Mouse (Mus musculus) hindbrain, embryonic 13.5 days (tissue): ENCODE measurements around the gene Aldh1a2. TPM values are rescaled to one million over a fixed set of nuclear protein-coding genes. Genes with fewer than 3 reads are reported as not detected.

Experiments
- ATAC-seq: fragments of 200-750 bp; cut with Nextera tagmentation; 2 replicates; pipeline ENCODE4 v1.8.0; 2017; ENCODE audit warnings: moderate TSS enrichment; ENCODE audit not compliant: low FRiP score
- H3K27ac ChIP-seq: fragments of 300-500 bp; sonication (generic); 2 replicates; pipeline ENCODE4 v1.5.1; 2015; ENCODE audit warnings: inconsistent platforms, mild to moderate bottlenecking, moderate library complexity
- H3K27me3 ChIP-seq: fragments of 300-500 bp; sonication (generic); 2 replicates; pipeline ENCODE4 v1.6.1; 2015; ENCODE audit warnings: mild to moderate bottlenecking, inconsistent platforms
- H3K36me3 ChIP-seq: fragments of 300-500 bp; sonication (generic); 2 replicates; pipeline ENCODE4 v1.6.1; 2015; ENCODE audit warnings: mild to moderate bottlenecking, inconsistent platforms
- H3K4me1 ChIP-seq: fragments of 300-500 bp; sonication (generic); replicated peaks from 2 replicates; pipeline ENCODE4 v1.6.1; 2015; ENCODE audit warnings: inconsistent platforms
- H3K4me2 ChIP-seq: fragments of 300-500 bp; sonication (generic); 2 replicates; pipeline ENCODE4 v1.6.1; 2015; ENCODE audit warnings: inconsistent platforms, mild to moderate bottlenecking, moderate library complexity
- H3K4me3 ChIP-seq: fragments of 300-500 bp; sonication (generic); 2 replicates; pipeline ENCODE4 v1.5.1; 2015; ENCODE audit warnings: mild to moderate bottlenecking, inconsistent platforms
- H3K9ac ChIP-seq: fragments of 300-500 bp; sonication (generic); 2 replicates; pipeline ENCODE4 v1.6.1; 2015; ENCODE audit warnings: mild to moderate bottlenecking, inconsistent platforms
- H3K9me3 ChIP-seq: fragments of 300-500 bp; sonication (generic); 2 replicates; pipeline ENCODE4 v1.6.1; 2016; ENCODE audit warnings: inconsistent platforms
- WGBS: fragments of 180-500 bp; shearing (Covaris S2); methylation state at CpG from one replicate; pipeline ENCODE4 v1.1.7; 2015; 5-methylcytosine and 5-hydroxymethylcytosine counted together
- polyA plus RNA-seq: library from polyadenylated mRNA; unstranded; fragments of >200 nt; fragmentation: Nextera tagmentation; extraction: Ambion mirVana; gene quantifications from 2 replicates; pipeline ENCODE4 v1.2.1, GENCODE M21; 2015

Aldh1a2 gene
- polyA plus RNA-seq, 1 experiment from 2014 or later: 40.4 TPM

DNA sequence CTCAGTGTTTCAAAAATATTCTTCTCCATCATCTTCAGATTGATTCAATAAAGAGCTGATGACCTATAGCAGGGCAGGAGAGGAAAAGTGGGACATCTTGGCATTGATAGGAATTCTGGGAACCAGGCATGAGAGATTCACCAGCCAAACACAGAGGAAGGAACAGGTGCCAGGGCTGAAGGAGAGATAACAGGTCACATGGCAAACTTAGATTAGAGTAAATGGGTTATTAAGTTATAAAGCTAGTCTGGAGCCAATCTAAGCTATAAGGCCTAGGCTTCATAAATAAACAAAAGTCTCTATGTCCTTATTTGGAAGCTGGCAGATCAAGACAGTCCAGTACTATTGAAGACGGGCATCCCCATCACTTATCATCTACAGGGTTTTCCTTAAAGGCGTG lies 29.8 kb upstream of the Aldh1a2 start:
- H3K36me3 ChIP-seq: no peaks in the 10 kb centered on the region
- H3K4me2 ChIP-seq: no peak overlapping the region
- H3K4me3 ChIP-seq: no peak overlapping the region
- H3K27ac ChIP-seq: no peak overlapping the region
- WGBS: 89% methylated on average over 2 of the region's 2 CpGs
- no peak for ATAC-seq
- no peaks in the 10 kb centered on the region for H3K9me3 ChIP-seq
- H3K27me3 ChIP-seq: no peaks in the 10 kb centered on the region
- no peak overlapping the region for H3K9ac ChIP-seq
- H3K4me1 ChIP-seq: no peaks in the 10 kb centered on the region; the same call in 1 of the 2 replicates

DNA sequence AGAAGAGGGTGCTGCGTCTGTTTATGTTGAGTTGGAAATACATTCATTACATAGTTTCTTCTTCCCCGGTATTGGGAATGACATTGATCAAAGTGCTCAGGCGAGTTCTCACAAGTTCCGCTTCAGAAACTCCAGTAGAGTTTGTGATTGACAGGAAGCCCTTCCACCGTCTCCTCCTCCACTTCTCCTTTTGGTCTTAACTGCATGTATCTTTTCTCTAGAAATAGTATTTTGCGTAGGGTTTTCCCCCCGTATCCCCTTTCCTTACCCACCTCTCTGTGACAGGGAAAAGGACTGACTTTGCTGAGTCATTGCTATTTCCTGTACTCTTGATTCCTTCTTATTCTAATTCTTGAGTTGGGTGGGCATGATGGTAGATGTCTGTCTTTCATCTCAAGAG lies 28.2 kb upstream of the Aldh1a2 start:
- WGBS: 93% methylated on average over 7 of the region's 7 CpGs
- Histone ChIP-seq H3K4me2 (no peak overlapping the region), H3K9me3 (no peaks in the 10 kb centered on the region), H3K27me3 (no peaks in the 10 kb centered on the region), H3K27ac (no peak overlapping the region), H3K4me3 (no peak overlapping the region), H3K4me1 (no peaks in the 10 kb centered on the region; the same call in 1 of the 2 replicates), H3K36me3 (no peaks in the 10 kb centered on the region), H3K9ac (no peak overlapping the region)
- ATAC-seq: no peak

DNA sequence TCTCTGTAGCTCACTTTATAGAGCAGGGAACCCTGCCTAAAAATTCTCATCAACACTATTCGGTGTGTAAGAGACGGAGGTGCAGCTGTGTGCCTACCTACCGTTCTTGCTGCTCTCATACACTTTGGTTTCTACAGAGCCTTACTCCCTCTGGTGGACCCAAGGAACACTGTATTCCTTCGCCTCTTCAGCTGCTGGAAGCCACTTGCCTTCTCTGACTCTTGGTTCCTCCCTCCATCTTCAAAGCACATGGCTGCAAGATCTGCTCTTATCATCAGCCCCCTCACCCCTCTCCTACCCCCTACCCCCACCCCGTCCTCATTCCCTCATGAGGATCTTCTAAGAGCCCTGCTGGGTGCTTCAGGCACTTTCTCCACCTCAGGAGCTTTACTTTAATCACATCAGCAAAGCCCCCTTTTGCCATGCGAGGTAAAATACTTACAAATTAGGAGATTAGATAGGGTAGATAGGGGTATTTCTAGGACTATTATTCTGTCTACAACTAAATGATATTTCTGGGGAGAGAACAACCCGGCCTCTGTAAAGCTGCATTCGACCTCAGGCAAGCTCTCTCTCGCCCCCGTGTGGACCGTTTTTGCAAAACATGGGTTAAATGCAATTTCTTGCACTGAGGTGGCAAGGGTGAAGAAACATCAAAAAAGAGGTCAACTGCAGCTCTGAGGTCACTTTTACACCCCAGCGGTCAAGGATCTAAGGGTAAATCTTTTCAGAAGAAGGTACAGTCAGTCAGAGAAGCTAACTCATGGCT lies 26.8 kb upstream of the Aldh1a2 start:
- no peak overlapping the region for H3K9ac ChIP-seq
- H3K4me1 ChIP-seq: no peaks in the 10 kb centered on the region; the same call in 1 of the 2 replicates
- H3K4me3 ChIP-seq: peak overlapping the region; percentile 10; the same call in 1 of the 2 replicates
- H3K36me3 ChIP-seq: no peaks in the 10 kb centered on the region
- H3K27ac ChIP-seq: no peak overlapping the region
- no peaks in the 10 kb centered on the region for H3K9me3 ChIP-seq
- whole genome bisulfite sequencing: 11% methylated on average over 12 of the region's 12 CpGs
- peak overlapping the region; percentile 43 for H3K4me2 ChIP-seq
- peak; percentile 66; the same call in 1 of the 2 replicates for ATAC-seq
- H3K27me3 ChIP-seq: no peaks in the 10 kb centered on the region

DNA sequence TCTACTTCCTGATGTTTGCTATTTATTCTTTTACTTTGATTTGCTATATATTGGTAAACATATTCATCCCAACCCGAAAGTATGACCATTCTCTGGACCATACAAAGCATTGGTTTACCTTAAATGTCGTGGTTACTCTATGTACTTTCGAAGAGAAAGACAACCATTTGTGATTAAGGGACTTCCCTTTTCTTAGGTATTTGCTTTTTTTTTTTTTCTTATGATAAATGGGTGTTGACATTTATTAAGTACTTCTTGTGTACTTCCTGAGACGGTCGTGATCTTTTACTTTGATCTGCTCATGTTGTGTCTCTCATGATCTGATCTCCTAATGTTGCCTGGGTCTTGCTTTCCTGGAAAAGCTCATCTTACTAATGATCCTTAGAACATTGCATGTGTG lies 16.8 kb upstream of the Aldh1a2 start:
- Histone ChIP-seq H3K4me3 (no peak overlapping the region), H3K4me1 (no peaks in the 10 kb centered on the region), H3K4me2 (no peak overlapping the region), H3K27me3 (no peaks in the 10 kb centered on the region), H3K36me3 (no peaks in the 10 kb centered on the region), H3K9me3 (no peaks in the 10 kb centered on the region), H3K9ac (no peak overlapping the region), H3K27ac (no peak overlapping the region)
- whole genome bisulfite sequencing: 90% methylated on average over 5 of the region's 5 CpGs
- ATAC-seq: no peak

DNA sequence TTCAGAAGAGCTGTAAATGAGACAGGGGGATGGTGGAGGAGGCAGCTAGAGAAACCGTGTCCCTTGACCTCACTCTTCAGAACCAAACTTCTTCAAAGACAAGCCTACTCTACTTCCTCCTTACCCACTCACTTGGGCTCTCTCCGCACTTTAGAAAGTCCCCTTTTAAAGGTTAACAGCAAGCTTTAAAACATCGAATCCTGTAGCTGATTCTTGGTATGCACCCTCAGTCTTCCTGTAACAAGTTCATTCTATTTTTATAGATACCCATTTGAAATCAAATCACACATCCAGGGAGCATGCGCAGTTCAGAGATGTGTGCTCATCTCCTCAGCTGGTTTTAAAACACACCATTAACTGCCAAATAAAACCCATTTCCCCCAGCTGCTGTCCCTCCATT lies 13.3 kb upstream of the Aldh1a2 start:
- Histone ChIP-seq H3K27ac (no peak overlapping the region), H3K36me3 (no peaks in the 10 kb centered on the region), H3K9ac (no peak overlapping the region), H3K27me3 (no peaks in the 10 kb centered on the region), H3K9me3 (no peaks in the 10 kb centered on the region), H3K4me2 (no peak overlapping the region), H3K4me1 (no peaks in the 10 kb centered on the region), H3K4me3 (no peak overlapping the region)
- no peak for ATAC-seq
- 80% methylated on average over 4 of the region's 4 CpGs for WGBS

DNA sequence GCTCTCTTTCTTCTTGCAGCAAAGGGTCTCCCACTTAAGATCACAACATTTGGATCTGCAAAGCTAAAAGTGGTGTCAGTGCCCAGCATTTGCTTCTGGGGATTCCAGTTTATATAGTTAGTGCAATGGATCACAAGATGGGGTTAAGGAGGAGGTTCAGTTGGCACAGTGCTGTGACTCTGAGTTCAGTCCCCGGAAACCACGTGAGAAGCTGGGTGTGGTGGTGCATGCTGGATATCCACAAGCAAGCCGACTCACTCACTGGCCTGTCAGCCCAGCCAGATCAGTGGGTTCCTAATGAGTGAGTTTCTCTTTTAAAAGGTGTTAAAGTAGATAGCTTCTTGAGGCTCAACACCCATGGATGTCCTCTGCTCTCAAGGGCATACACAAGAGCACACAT lies 6.3 kb upstream of the Aldh1a2 start:
- Histone ChIP-seq H3K27ac (no peak overlapping the region), H3K9ac (no peak overlapping the region), H3K4me2 (no peak overlapping the region), H3K27me3 (peaks cover 32% of the 10 kb centered on the region), H3K4me3 (no peak overlapping the region), H3K4me1 (no peaks in the 10 kb centered on the region), H3K36me3 (no peaks in the 10 kb centered on the region), H3K9me3 (no peaks in the 10 kb centered on the region)
- 71% methylated on average over 3 of the region's 3 CpGs for WGBS
- no peak for ATAC-seq

DNA sequence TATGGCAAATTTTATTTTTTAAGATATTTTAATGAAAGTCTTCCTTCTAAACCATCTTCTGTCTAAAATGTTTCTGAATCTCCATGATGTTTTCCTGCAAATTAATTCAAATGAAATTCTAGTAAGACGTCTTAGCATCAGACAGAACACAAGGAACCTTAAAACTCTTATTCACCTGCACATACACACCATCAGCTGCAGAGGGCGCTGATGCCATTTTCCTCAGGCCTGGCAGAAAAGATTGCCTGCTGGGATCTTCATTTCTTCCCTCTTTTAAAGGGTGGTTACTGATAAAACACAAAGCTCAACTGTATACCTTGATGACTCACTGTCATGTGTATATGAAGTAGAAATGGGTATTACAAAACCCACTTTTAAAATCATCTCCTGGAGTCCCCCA lies 4.7 kb upstream of the Aldh1a2 start:
- no peaks in the 10 kb centered on the region for H3K36me3 ChIP-seq
- H3K27ac ChIP-seq: no peak overlapping the region
- H3K9ac ChIP-seq: no peak overlapping the region
- no peak for ATAC-seq
- WGBS: 7% methylated on average over 2 of the region's 2 CpGs
- peaks cover 7% of the 10 kb centered on the region for H3K4me1 ChIP-seq
- no peak overlapping the region for H3K4me2 ChIP-seq
- peaks cover 48% of the 10 kb centered on the region for H3K27me3 ChIP-seq
- no peak overlapping the region for H3K4me3 ChIP-seq
- no peaks in the 10 kb centered on the region for H3K9me3 ChIP-seq

DNA sequence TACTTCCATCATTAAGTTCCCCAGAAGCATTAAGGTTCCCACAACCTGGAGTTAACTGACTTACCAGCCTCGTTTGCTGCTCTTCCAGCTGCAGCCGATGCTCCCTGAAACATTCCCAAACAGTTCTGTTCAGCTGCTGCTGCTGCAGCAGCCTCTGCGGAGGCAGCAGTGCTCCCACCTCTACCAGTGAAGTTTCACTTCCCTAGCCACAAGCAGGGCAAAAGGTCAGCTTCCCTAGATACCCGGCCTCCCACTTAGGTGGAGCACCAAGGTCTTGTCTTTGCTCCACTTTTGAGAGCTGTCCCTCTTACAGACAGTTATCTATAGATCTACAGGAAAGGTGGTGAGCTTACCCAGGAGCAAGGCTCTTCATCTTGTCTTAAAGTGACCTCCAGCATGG lies 2.0 kb upstream of the Aldh1a2 start:
- 37% methylated on average over 4 of the region's 4 CpGs for WGBS
- no peak overlapping the region for H3K9ac ChIP-seq
- peaks cover 16% of the 10 kb centered on the region for H3K4me1 ChIP-seq
- peaks cover 69% of the 10 kb centered on the region for H3K27me3 ChIP-seq
- no peak overlapping the region for H3K4me2 ChIP-seq
- H3K4me3 ChIP-seq: no peak overlapping the region
- H3K9me3 ChIP-seq: no peaks in the 10 kb centered on the region
- no peak for ATAC-seq
- H3K36me3 ChIP-seq: no peaks in the 10 kb centered on the region
- no peak overlapping the region for H3K27ac ChIP-seq

DNA sequence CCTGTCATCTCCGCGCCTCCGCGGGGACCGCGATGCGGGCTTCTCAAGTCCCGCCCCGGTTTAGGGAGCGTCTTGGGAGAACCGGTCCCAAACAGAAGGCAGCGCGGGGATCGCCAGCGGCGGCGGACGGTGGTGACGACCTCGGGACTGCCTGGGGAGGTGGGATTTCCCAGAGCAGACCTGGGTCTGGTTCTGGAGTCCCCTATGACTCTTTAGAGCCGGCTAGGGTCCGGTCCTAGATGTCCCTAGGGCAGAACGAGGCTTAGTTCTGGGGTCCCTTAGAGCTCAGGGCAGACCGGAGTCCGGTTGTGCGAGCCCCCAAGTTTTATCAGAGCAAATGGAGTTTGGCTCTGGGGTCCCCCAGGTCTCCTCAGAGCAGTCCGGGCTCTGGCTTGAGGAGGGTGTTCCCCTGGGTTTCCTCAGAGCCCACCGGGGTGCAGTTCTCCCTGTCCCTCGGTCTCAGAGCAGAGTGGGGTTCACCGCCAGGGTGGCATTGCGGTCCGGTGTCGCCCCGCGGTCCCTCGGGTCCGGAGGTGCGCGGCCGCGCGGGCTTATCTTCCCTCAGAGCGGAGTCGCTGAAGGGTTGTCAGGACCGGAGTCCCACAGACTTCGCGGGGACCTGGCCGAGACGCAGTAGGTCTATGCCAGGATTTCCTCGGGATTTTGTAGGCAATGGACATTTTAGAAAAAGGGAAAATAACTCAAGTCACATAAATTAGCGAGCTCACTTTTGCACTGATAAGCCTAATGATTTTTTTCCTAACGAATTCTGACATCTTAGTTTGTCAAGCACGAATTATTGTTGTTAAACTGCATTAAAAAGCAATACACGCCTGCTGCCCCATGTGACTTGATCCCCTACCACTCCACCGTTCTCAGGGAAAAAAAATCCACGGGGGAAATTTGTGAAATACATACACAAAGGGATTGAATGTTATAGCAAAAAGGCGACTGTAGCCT lies 727 bp downstream of the Aldh1a2 start:
- H3K4me3 ChIP-seq: peak overlapping the region; percentile 40
- WGBS: 1% methylated on average over 57 of the region's 57 CpGs
- 0 out of 2 replicates have a peak, but pooled peaks have one; percentile 13 for ATAC-seq
- H3K27me3 ChIP-seq: peaks cover 70% of the 10 kb centered on the region
- peak overlapping the region; percentile 61 for H3K4me2 ChIP-seq
- H3K27ac ChIP-seq: no peak overlapping the region
- H3K36me3 ChIP-seq: no peaks in the 10 kb centered on the region
- peaks cover 16% of the 10 kb centered on the region for H3K4me1 ChIP-seq
- peak overlapping the region; percentile 49; the same call in 1 of the 2 replicates for H3K9ac ChIP-seq
- H3K9me3 ChIP-seq: no peaks in the 10 kb centered on the region

DNA sequence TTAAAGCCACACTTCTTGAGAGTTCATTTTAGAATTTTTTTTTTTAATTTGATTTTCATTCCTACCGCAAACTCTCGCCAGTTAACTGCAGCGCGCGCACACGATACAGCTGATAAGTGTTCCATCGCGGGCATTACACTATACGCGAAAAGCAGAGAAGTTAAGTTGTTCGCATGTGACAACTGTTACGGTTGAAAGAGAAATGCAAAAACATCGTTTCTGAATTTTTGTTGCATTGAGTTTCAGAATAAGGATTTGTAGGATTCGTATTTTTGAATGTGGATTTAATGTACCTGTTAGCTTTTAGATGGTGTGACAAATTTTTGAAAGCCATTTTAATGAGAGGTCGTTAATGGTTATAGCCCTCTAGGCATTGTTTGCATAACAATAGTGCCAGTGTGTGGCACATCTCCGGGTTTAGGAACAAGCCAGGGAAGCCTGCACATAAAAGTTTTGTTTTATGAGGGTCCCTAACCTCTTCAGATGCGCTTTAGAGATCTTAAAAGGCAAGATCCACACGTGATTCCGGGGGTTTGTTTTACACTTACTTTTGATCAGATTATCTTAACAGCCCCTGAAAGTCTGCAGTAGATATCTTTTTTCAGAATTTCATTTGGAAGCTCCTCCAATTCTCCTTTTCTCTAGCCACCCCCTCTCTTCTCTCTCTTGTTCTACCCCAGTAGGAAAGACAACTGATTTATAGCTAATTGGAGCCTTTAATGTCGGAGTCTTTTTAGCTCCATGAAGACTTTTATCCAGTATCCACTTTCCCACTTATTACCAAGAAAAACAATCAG lies 1.6 kb downstream of the Aldh1a2 start:
- Histone ChIP-seq H3K36me3 (no peaks in the 10 kb centered on the region), H3K4me2 (no peak overlapping the region), H3K9ac (no peak overlapping the region), H3K9me3 (no peaks in the 10 kb centered on the region), H3K27ac (no peak overlapping the region), H3K27me3 (peaks cover 70% of the 10 kb centered on the region), H3K4me1 (peaks cover 16% of the 10 kb centered on the region), H3K4me3 (no peak overlapping the region)
- no peak for ATAC-seq
- 2% methylated on average over 20 of the region's 20 CpGs for WGBS

DNA sequence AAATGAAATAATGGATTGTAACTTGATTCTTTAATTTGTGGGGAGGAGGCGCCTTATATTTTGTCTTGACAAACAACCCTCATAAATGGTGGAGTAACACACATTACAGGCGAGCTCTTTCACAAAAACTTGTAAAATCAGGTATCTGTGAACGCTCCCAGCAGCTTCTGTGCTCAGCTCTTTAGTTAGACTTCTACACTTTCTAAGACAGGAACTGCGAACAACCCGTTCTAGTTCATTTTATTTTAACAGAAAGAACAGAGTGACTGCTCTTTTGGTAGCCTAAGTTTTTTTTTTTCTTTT lies 2.2 kb downstream of the Aldh1a2 start:
- Histone ChIP-seq H3K4me2 (no peak overlapping the region), H3K4me3 (no peak overlapping the region), H3K27me3 (peaks cover 67% of the 10 kb centered on the region), H3K36me3 (no peaks in the 10 kb centered on the region), H3K9me3 (no peaks in the 10 kb centered on the region), H3K27ac (no peak overlapping the region), H3K4me1 (peaks cover 16% of the 10 kb centered on the region), H3K9ac (no peak overlapping the region)
- no peak for ATAC-seq
- WGBS: 20% methylated on average over 5 of the region's 5 CpGs

DNA sequence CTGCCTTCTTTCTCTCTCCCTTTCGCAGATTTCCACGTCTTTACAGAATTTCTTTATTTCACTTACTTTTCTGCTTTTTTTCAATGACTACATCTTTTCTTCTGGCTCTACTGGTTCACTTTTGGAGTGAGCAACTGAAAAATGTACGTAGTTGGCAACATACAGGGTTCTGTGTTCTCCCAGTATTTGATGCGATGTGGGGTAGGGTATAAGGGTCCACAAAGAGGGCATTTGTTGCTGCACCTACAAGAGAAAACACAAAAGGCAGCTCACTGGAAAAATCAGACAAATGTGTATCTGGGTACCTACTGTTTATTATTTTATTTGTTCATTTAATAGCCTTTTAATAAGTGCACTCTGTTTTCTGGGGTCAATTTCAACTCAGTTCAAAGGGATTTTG lies 3.6 kb downstream of the Aldh1a2 start:
- H3K27me3 ChIP-seq: peaks cover 54% of the 10 kb centered on the region
- no peak overlapping the region for H3K4me3 ChIP-seq
- H3K27ac ChIP-seq: no peak overlapping the region
- H3K36me3 ChIP-seq: no peaks in the 10 kb centered on the region
- 77% methylated on average over 4 of the region's 4 CpGs for WGBS
- H3K9me3 ChIP-seq: no peaks in the 10 kb centered on the region
- H3K4me1 ChIP-seq: peaks cover 16% of the 10 kb centered on the region
- no peak overlapping the region for H3K4me2 ChIP-seq
- H3K9ac ChIP-seq: no peak overlapping the region
- ATAC-seq: no peak
